Mouse (Mus musculus) lung, adult 18-20 months (tissue): ENCODE measurements at regions not wholly inside any gene's neighbourhood (a gene's known extent, or its start where the extent isn't known, plus 50 kb on each side); places are given as distances from the start of the nearest gene placed in this dataset.

Source experiments
- DNase-seq, 2 experiments: peaks; one replicate each; pipeline ENCODE4 v3.0.0; 2022; ENCODE audit warnings: mixed read lengths in 2 of 2

- DNase-seq, result peak; percentile 69 to 77
Measured at GRCm38 (mm10) chr2:116942321-116942791, 63.9 kb downstream of the Tmco5 start.

- no peak for DNase-seq
Measured at GRCm38 (mm10) chr2:116948538-116948937, 70.0 kb downstream of the Tmco5 start.

GRCm38 (mm10) chr2:116949741-116950140 lies 71.2 kb downstream of the Tmco5 start:
- DNase-seq, result no peak

GRCm38 (mm10) chr2:116950154-116950553 lies 71.7 kb downstream of the Tmco5 start:
- no peak for DNase-seq

- DNase-seq, result no peak
Measured at GRCm38 (mm10) chr2:116951481-116951880, 73.0 kb downstream of the Tmco5 start.

GRCm38 (mm10) chr2:116954280-116954679 lies 75.8 kb downstream of the Tmco5 start:
- DNase-seq, result no peak

GRCm38 (mm10) chr2:116954896-116955295 lies 76.4 kb downstream of the Tmco5 start:
- no peak for DNase-seq

- DNase-seq, result no peak
Measured at GRCm38 (mm10) chr2:116963116-116963873, 84.8 kb downstream of the Tmco5 start.

- DNase-seq, result no peak
Measured at GRCm38 (mm10) chr2:116966266-116966665, 87.8 kb downstream of the Tmco5 start.

- DNase-seq, result peak; percentile 33 to 52
Measured at GRCm38 (mm10) chr2:116971666-116972613, 93.4 kb downstream of the Tmco5 start.

GRCm38 (mm10) chr2:116972614-116972985 lies 94.1 kb downstream of the Tmco5 start:
- peak in 1 of 2 experiments; percentile 51 for DNase-seq

- DNase-seq, result no peak
Measured at GRCm38 (mm10) chr2:116973441-116973840, 95.0 kb downstream of the Tmco5 start.

GRCm38 (mm10) chr2:116974152-116974551 lies 95.7 kb downstream of the Tmco5 start:
- no peak for DNase-seq

- DNase-seq, result no peak
Measured at GRCm38 (mm10) chr2:116974569-116975060, 96.1 kb downstream of the Tmco5 start.

GRCm38 (mm10) chr2:116975091-116975600 lies 96.7 kb downstream of the Tmco5 start:
- peak; percentile 57 to 68 for DNase-seq

GRCm38 (mm10) chr2:116975601-116976431 lies 97.3 kb downstream of the Tmco5 start:
- peak; percentile 67 to 72 for DNase-seq

GRCm38 (mm10) chr2:116976432-116976750 lies 97.9 kb downstream of the Tmco5 start:
- no peak for DNase-seq

GRCm38 (mm10) chr2:116976951-116977503 lies 98.5 kb downstream of the Tmco5 start:
- DNase-seq, result no peak

GRCm38 (mm10) chr2:116977771-116978600 lies 99.5 kb downstream of the Tmco5 start:
- DNase-seq, result no peak

GRCm38 (mm10) chr2:116978809-116979208 lies 100.3 kb downstream of the Tmco5 start:
- DNase-seq, result no peak
